Mouse (Mus musculus): ENCODE data around the gene 2410004P03Rik.

2410004P03Rik gene

DNA sequence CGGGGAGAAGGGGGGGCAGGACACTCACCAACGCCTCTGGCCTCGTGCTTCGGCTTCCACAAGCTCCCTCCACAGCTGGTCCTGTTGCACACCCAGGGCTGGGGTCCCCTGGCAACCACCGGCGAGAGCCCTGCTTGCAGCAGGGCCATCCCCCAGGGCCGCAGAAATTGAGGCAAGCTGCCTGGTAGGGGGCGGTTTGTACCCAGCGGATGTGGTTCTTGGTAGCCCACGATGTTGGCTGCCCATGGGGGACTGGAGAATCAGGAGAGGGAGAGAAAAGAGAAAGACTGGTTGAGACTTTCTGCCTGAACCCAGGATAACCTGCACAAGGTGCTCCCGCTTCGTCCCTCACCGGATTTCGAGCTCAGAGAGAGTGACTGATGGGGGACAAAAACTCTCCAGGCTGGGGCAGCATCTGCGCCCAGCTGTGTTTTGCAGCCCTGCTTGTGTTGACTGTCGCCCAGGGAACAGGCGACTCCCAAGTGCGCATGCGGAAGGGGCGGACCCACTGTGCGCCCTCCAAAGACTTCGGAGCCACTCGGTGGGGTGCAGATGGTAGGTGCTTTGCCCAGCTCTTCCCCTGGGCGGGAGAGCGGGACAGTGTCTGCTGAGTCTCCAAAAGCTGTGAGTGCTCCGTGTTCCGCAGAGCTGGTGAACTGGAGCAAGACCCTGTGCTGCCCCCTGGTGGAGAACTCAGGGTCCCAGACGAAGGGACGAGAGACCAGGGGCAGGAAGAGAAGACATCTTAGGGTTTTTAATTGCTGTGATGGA lies at the start of gene 2410004P03Rik:
TSS of gene 2410004P03Rik (minus strand) at position 628 of the 771 bp plus-strand sequence.
- peak; percentile 81 to 93 for DNase-seq (ENCODE audit: inconsistent age in 2 of 2, low spot score in 1 of 2)

DNA sequence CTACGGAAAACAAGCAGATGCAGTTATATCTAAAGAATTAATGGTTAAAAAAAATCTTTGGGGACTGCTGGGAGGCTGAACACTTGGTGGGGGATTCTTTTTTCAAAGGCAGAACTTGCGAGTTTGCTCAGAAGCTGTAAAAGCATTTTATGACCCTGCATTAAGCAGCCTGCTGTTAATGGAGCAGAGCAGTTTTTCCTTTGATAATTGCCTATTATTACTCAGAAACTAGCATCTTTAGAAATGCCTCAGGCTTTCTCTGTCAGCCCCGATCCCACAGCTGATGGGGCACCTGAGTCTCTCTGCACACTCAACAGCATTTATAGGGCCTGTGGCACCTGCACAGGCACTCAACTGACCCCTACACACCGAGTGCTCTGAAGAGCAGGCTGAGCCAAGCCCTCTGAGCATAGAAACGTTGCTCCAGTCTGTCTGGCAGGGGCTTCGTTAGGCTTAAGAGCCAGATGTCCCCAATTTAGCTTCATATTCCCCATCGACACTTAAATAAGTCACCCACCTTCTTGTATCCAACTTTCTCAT lies 49.7 kb upstream of the 2410004P03Rik start:
- no peak for DNase-seq (ENCODE audit: inconsistent age in 2 of 2, low spot score in 1 of 2)

DNA sequence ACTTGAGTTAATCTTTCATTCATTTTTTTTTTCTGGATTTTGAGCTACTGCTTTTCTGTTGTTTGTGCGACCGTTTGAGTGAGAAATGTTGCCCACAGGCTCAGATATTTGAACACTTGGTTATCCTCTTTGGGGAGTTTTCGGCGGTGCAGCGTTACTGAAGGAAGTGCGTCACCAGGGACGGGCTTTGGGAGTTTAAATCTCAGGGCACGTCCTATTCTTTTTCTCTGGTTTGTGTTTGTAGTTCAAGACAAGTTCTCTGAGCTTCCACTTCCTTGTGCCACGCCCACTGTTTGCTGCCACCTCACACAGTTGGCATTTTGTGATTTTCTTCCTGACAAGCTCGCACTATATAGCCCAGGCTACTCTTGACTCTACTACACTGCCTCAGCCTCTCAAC lies 47.0 kb upstream of the 2410004P03Rik start:
- DNase-seq (ENCODE audit: inconsistent age in 2 of 2, low spot score in 1 of 2) = no peak

DNA sequence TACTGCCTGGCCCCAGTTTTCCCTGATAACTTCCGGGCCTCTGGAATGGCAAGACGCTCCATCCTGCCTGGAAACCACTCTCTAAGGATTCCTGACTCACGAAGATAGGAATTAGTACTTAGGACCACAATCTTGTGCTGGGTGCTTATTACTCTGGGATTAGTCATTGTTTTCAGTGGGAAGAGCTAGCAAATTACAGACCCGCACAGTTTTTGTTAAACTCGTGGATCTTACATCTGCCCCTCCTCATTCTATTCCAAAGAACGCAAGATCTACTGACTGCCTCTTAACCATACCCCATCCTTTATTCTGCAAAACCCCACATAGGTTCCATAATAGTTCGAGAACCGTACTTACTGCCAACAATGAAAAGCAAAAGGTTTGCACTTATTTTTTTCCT lies 45.6 kb upstream of the 2410004P03Rik start:
- DNase-seq (ENCODE audit: inconsistent age in 2 of 2, low spot score in 1 of 2) = no peak

DNA sequence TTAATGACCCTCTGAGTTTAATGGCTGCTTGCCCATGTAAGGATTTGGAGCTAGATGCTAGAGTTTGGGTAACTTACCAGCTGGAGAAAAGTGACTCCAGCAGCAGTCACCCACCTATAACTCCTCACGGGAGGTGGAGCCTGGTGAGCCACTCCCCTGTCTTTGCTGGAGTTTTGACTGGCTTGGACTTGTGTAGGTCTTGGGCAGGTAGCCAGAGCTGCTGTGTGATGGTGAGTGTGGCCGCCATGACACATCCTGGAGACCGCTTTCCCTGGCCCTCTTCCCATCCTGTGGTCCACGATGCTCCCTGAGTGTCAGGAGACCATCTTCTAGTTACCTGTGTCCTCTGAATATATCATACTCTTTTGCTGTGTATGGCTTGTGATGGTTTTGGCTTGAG lies 44.2 kb upstream of the 2410004P03Rik start:
- DNase-seq (ENCODE audit: inconsistent age in 2 of 2, low spot score in 1 of 2) = no peak

DNA sequence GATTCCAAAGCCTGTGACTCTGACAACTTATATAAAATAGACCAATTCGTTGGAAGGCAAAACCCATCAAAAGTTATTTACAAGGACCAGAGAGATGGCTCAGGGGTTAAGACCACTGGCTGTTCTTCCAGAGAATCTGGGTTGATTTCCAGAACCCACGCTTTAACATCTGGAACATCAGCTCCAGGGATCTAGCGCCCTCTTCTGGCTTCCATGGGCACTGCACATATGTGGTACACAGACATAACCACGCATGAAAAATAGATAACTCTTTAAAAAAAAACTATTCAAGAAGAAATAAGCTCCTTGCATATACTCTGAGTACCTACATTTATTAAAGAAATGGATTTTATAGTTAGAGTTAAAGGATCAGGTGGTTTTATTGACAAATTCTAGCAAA lies 43.2 kb upstream of the 2410004P03Rik start:
- no peak for DNase-seq (ENCODE audit: inconsistent age in 2 of 2, low spot score in 1 of 2)

DNA sequence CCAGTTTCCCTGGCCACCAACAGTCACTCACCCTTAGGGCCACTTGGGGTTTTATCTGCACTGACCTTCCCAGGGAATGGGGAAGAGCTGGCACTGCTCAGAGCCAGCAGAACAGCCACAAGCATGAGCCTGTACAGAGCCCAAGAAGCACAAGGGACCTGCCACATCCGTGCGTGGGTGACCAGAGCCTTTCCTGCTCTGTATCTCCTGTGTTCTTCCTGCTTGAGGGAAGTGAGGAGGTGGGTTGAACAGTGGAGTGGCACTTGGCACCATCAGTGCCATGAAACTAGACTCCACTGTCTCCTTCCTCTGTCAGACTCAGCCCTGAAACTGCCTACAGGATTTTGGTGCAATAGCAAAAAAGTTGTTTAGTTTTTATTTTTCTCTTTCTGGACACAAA lies 41.1 kb upstream of the 2410004P03Rik start:
- no peak for DNase-seq (ENCODE audit: inconsistent age in 2 of 2, low spot score in 1 of 2)

DNA sequence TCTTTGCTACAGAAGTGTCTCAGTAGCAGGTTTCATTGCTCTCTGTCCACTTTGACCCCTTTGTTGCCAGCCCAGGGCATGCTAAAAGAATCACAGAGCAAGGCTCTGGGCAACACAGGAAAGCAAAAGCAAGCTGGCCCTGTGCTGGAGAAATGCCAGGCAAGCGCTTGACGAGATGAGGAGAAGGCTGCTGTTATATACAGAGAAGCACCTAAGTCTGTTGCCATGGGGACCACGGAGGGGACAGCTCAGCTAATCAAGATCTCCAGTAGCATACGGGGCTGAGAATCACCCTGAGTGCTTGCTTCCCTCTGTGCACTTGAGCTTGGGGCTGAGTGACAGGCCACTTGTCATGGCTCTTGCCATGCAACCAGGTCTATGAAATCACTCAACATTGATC lies 39.5 kb upstream of the 2410004P03Rik start:
- DNase-seq (ENCODE audit: inconsistent age in 2 of 2, low spot score in 1 of 2) = no peak

DNA sequence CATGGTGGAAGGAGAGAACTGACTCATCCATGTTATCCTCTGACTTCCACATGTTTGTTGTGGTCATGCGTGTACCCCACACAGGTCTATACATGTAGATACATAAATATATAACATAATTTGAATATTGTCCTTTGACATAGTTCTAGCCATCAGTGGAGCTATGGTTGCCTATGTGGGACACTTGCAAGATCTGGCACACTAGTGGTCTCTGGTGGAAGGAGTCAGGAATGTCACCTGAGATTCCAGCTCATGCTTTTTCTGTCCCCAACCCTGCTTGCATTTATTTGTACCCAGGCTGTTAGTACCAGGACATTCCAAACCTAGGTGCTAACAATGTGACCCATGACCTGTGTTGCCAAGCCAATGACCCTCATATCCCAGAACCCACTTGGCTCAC lies 38.3 kb upstream of the 2410004P03Rik start:
- DNase-seq (ENCODE audit: inconsistent age in 2 of 2, low spot score in 1 of 2) = no peak

DNA sequence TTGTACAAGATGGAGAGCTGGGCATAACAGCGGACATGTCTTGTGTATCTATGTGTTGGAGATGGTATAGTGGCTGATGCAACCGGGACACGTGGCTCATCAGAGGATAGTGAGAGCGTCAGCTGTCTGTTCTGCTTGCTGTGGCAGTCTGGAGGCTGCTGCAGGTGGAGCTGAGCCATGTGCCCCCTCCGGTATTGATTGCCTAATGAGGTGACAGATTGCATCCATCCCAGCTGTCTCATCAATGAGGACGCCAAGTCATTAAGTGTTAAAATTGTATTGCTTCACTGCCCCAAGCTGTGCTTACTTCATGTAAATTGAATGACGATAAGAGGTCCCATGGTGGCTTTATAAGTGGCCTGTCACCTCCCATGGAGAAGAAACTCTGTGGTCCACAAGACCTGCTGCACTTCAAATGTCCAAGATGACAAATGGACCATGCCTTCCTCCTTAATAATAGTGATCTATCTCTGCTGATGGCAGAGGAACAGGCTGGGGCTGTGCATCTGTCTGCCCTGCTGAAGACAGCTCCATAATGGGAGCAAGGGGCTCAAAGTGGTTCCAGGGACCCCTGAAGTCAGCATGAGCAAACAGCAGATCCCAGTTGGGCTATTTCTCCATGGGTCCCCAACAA lies 37.6 kb upstream of the 2410004P03Rik start:
- DNase-seq (ENCODE audit: inconsistent age in 2 of 2, low spot score in 1 of 2) = no peak

DNA sequence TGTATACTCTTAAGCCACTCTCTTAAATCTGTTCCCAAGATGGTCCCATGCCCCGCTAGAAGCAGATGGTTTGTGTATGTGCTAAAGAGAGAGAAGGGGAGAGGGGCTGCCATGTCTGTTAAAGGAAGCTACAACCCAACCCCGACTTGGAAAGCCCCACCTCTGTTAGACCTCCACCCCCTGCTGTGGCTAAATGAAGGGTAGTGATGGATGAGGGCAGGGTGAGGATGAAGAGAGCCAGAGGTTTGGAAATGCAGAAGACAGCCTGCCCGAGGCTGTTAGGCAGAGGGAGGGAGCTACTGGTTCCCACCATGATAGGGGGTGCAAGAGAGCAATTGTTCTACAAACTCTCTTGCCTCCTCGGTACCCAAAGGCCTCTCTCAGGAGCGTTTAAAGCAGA lies 31.8 kb upstream of the 2410004P03Rik start:
- no peak for DNase-seq (ENCODE audit: inconsistent age in 2 of 2, low spot score in 1 of 2)

DNA sequence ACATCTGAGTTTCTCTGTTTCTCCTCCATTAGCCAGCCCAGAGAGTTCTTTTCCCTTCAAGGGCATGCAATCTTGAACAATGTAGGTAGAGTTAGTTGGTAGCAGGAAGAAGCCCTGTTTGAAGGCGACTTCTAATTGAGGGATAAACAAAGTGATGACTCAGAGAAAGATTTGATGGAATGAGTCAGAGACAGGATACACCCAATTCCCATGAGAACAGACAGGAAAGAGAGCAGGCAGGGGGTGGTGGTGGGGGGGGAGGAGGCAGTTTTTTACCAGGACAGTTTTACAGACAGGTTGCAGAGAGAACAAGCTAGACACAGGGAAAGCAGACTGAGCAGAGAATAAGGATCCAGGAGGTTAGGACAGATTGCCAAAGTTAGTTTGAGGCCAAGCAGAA lies 29.0 kb upstream of the 2410004P03Rik start:
- DNase-seq (ENCODE audit: inconsistent age in 2 of 2, low spot score in 1 of 2) = no peak

DNA sequence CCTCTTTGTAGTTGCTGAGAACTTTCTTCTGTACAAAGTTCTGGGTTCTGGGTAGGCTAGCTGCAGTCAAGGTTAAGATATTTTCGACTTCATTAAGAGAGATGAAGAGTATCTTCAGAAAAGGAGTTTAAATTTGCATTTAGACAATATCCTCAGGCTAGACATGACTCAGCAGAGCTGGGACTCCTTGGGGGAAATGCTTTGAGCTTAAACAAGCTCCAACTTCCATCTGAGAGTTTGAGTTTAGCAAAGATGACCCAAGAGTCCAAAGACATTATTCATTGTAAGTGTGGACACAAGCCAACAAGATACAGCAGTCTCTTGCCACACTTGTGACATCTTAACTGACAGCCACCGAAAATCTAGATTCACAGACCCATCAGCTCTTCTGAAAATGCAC lies 27.9 kb upstream of the 2410004P03Rik start:
- no peak for DNase-seq (ENCODE audit: inconsistent age in 2 of 2, low spot score in 1 of 2)

DNA sequence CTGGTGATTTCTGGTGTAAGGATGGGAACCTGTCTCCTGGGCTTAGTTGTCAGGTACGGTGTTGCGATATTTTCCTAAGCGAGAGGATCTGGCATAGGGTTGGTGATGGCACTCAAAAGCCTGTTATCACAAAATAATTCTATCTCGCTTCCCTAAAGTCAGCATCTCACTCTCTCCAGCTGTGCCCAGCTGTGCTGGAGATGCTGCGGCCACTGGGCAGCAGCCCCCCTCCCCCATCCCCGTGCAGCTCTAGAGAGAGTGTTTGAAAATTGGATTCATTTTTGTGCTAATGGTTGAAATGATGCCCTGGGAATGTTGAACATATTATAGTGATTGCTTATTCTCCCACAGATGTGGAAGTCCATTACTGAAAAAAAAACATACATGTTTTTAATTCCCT lies 26.7 kb upstream of the 2410004P03Rik start:
- no peak for DNase-seq (ENCODE audit: inconsistent age in 2 of 2, low spot score in 1 of 2)

DNA sequence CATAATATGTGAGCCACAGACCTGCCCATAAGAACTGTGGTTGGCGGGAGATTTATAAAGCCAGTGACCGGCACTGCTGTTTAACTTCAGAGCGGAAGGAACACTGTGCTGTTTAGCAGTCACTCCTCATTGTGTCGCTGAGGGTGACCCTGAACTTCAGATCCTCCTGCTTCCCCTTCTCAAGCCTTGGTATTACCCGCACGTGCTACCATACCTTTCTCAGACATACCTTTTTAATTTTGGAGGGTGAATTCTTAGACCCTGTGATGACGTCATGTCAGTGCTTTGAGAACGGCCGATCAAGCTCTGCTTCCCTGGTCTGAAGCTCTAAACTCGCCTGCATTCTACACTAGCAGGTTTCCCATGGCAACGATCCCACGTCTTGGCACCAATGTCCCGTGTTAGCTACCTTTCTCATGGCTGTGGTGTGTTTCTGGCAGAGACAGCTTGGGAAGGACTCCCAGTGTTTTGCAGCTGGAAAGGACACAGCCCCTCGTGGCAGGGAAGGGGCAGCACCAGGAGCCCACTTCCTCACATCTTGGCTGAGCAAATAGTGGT lies 25.6 kb upstream of the 2410004P03Rik start:
- peak; percentile 19 to 55 for DNase-seq (ENCODE audit: inconsistent age in 2 of 2, low spot score in 1 of 2)

DNA sequence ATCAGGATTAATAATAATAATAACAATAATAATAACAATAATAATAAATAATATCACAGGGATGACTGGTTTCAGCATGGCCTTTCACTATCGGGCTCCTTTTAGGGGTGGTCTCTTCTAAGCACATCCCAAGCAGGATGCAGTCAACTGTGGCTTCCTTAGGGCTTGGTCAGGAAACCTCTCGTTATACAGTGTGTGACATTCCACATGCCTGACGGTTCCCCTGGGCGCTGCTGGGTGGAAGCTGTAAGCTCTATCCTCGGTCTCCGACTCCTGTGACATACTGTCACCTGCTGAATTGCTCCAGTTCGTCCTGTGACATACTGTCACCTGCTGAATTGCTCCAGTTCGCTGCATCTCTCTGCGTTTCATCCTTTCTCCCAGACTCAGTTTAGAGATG lies 25.0 kb upstream of the 2410004P03Rik start:
- DNase-seq (ENCODE audit: inconsistent age in 2 of 2, low spot score in 1 of 2) = no peak

DNA sequence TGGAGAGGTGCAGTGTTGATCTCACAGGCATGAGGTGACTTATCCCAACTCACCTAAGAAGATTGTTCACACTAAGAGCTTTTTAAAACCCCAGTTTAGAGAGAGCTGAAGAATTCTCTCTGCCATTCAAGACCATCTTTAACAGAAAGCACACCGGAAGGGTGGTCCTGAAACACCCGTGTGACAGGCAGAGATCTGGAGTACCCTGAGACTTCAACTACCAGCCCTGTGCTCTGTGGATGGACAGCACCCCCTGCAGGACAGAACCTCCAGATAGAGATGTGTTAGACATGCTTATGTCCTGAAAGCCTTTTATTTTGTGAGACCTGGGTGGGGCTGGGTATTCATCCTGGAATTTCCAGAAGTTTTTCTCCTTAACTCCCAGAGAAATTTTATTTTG lies 23.6 kb upstream of the 2410004P03Rik start:
- DNase-seq (ENCODE audit: inconsistent age in 2 of 2, low spot score in 1 of 2) = peak in 1 of 2 experiments; percentile 57

DNA sequence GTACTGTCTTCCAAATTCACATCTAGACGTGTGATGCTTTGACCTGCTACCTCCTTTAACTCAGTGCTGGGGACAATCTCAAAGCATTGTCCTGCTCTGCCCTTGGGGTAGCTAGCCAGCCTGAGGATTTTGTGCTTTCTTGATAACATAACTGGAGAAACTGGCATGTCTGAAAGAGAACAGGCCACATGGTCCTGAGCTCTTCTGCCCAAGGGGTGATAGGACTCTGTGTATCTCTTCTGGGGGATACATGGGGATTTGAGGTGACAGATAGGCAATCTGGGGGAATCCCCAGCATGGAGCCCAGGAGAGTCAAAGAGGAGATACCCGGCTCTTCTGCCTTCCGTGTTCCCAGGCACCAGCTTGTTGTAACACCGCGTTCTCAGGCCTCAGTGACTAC lies 23.1 kb upstream of the 2410004P03Rik start:
- no peak for DNase-seq (ENCODE audit: inconsistent age in 2 of 2, low spot score in 1 of 2)

DNA sequence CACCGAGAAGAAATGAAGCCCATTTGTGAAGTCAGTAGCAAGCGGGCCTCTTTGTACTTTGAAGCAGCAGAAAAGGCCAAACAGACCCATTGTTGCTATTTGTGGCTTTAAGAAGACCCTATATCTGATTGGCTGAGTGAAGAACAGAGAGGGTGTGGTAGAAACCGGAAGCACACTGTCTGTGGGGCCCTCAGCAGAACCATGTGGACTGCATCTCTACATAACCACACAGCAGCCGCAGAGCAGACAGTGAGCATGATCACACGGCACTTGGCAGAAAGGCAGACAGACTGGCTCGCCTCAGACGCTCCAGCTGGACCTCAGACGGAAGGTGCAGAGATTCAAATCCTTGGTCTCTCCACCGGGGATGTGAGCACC lies 21.9 kb upstream of the 2410004P03Rik start:
- no peak for DNase-seq (ENCODE audit: inconsistent age in 2 of 2, low spot score in 1 of 2)

DNA sequence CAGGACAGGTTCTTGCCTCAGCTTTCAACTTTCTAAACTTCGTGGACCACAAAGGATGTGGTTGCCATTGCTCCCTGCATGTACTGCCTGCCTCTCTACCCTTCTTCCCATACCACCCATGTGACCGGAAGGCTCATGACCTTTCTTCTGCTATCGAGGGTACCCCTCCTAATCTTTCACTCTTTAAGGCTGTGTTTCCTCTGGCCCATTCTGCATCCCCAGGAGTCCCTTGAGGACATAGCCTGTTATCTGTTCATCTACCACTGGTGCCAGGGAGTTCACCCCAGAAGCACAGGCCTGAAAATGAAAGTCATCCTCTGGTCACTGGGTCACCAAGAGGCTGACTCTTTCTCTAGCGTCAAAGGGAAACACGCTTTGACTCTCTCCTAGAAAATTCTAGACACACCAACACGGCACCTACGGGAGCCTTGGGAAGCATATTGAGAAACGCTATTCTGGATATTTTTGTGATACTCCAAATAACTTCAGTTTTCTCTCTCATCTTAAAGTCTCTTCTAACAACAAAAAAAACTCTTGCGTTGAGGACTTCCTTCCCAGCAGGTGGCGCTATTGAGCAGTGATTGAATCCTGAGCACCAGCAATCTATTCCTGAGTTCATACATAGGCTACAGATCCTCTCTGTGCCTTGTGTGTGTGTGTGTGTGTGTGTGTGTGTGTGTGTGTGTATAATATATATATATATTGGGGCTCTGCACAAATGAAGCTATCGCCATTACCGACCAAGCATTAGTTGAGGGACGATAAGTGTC lies 21.4 kb upstream of the 2410004P03Rik start:
- peak; percentile 53 to 86 for DNase-seq (ENCODE audit: inconsistent age in 2 of 2, low spot score in 1 of 2)

DNA sequence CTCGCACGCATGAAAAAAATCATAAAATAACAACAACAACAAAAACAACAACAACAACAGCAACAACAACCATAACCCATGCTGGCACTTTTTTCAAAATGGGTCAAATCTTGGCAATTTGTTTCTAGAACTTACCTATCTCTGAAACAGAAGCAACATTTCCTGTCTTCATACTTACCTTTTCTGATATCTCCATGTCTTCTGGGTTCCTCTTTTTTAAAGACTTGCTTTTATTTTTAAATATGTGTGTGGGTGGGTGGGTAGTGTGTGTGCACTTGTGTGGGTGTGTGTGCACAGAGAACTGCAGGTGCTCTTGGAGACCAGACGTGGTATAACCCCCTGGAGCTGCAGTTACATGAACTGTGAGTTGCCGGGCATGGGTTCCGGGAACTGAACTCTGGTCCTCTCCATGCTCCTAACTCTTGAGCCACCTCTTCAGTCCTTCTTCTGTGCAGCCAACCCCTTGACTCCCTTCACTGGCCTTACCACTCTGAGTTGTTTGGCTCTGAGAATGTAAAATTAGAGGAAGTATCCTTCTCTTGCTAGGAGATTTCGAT lies 13.1 kb upstream of the 2410004P03Rik start:
- no peak for DNase-seq (ENCODE audit: inconsistent age in 2 of 2, low spot score in 1 of 2)
